Mouse (Mus musculus) layer of hippocampus, adult 2 months (tissue): ENCODE data around the gene Ankrd52. TPM values are rescaled to one million over a fixed set of nuclear protein-coding genes. Genes with fewer than 3 reads are reported as not detected.

Experiments used
- DNase-seq, 2 experiments: peaks; one replicate each; pipeline ENCODE4 v3.0.0; 2022; ENCODE audit warnings: low spot score in 2 of 2
- H3K27ac ChIP-seq: fragments of 200-600 bp; 2 replicates; pipeline ENCODE4 v1.8.1; 2022
- H3K4me3 ChIP-seq: fragments of 200-600 bp; 2 replicates; pipeline ENCODE4 v1.8.1; 2022; ENCODE audit warnings: mild to moderate bottlenecking
- CTCF ChIP-seq: fragments of 200-600 bp; conservative IDR thresholded peaks from 2 replicates; pipeline ENCODE4 v1.8.1; 2022; ENCODE audit warnings: antibody characterized with exemption, mild to moderate bottlenecking, moderate library complexity
- microRNA-seq, 2 experiments: library from miRNA; unstranded; fragments of <30 nt; microRNA quantifications; one replicate each; pipeline ENCODE4 v1.2.0; 2021
- total RNA-seq, 2 experiments: library from RNA; stranded (reverse); gene quantifications; 2 replicates each; pipeline ENCODE4 v1.2.3; 2021

The Ankrd52 gene
- total RNA-seq, 2 experiments from 2014 or later, result 50.6 to 51.6 TPM

- peak overlapping the region; percentile 49 for H3K27ac ChIP-seq
- no peak for TF ChIP-seq CTCF
Observed at GRCm38 (mm10) chr10:128435873-128436272, 59.0 kb downstream of the Ankrd52 start.

GRCm38 (mm10) chr10:128436376-128436775 lies 59.5 kb downstream of the Ankrd52 start:
- H3K4me3 ChIP-seq, result no peak overlapping the region
- TF ChIP-seq CTCF, result no peak
- no peak for DNase-seq
- H3K27ac ChIP-seq, result peak overlapping the region; percentile 49

More at GRCm38 (mm10) chr10:128435873-128436272, 59.0 kb downstream of the Ankrd52 start:
- no peak overlapping the region for H3K4me3 ChIP-seq
- DNase-seq, result no peak

GRCm38 (mm10) chr10:128438675-128439279 lies 61.9 kb downstream of the Ankrd52 start:
- peak in 1 of 2 experiments; percentile 32 for DNase-seq
- Histone ChIP-seq H3K27ac (peak overlapping the region; percentile 80), H3K4me3 (no peak overlapping the region)
- no peak for TF ChIP-seq CTCF

- no peak overlapping the region for H3K4me3 ChIP-seq
- H3K27ac ChIP-seq, result 0 out of 2 replicates have a peak overlapping the region, but pooled peaks have one; percentile 80
- DNase-seq, result no peak
- TF ChIP-seq CTCF, result peak; percentile 74
Observed at GRCm38 (mm10) chr10:128440407-128440806, 63.5 kb downstream of the Ankrd52 start.

GRCm38 (mm10) chr10:128441324-128442119 lies 64.6 kb downstream of the Ankrd52 start:
- no peak for TF ChIP-seq CTCF
- H3K27ac ChIP-seq, result no peak overlapping the region
- no peak for DNase-seq
- no peak overlapping the region for H3K4me3 ChIP-seq

- TF ChIP-seq CTCF, result no peak
- Histone ChIP-seq H3K4me3 (no peak overlapping the region), H3K27ac (no peak overlapping the region)
- no peak for DNase-seq
Observed at GRCm38 (mm10) chr10:128442718-128443117, 65.8 kb downstream of the Ankrd52 start.

- no peak for TF ChIP-seq CTCF
- no peak for DNase-seq
- H3K27ac ChIP-seq, result no peak overlapping the region
- H3K4me3 ChIP-seq, result no peak overlapping the region
Observed at GRCm38 (mm10) chr10:128444354-128444753, 67.4 kb downstream of the Ankrd52 start.

GRCm38 (mm10) chr10:128445407-128445806 lies 68.5 kb downstream of the Ankrd52 start:
- TF ChIP-seq CTCF, result no peak
- H3K4me3 ChIP-seq, result no peak overlapping the region
- H3K27ac ChIP-seq, result 0 out of 2 replicates have a peak overlapping the region, but pooled peaks have one; percentile 14
- DNase-seq, result no peak

GRCm38 (mm10) chr10:128451014-128451413 lies 74.1 kb downstream of the Ankrd52 start:
- DNase-seq, result no peak
- TF ChIP-seq CTCF, result no peak
- H3K4me3 ChIP-seq, result no peak overlapping the region
- no peak overlapping the region for H3K27ac ChIP-seq

- TF ChIP-seq CTCF, result no peak
- no peak overlapping the region for H3K27ac ChIP-seq
- DNase-seq, result no peak
- no peak overlapping the region for H3K4me3 ChIP-seq
Observed at GRCm38 (mm10) chr10:128454471-128454870, 77.6 kb downstream of the Ankrd52 start.

- Histone ChIP-seq H3K27ac (peak overlapping the region; percentile 72), H3K4me3 (no peak overlapping the region)
- peak; percentile 76 to 81 for DNase-seq
- TF ChIP-seq CTCF, result peak; percentile 72
Observed at GRCm38 (mm10) chr10:128455280-128455679, 78.4 kb downstream of the Ankrd52 start.

- TF ChIP-seq CTCF, result no peak
- Histone ChIP-seq H3K27ac (no peak overlapping the region), H3K4me3 (no peak overlapping the region)
- DNase-seq, result no peak
Observed at GRCm38 (mm10) chr10:128457676-128458075, 80.8 kb downstream of the Ankrd52 start.

Small RNA genes within 50 kb of the gene (microRNA-seq; reads per million reads assigned to microRNA genes)
- gene Gm25361 (0 reads per million in 2 experiments), gene Gm26308 (0 to 0.18 reads per million in 2 experiments), gene Mir6914 (0.74 to 0.96 reads per million in 2 experiments), gene Mir6915 (1.9 to 2.6 reads per million in 2 experiments), gene Mir8105 (0.74 to 0.96 reads per million in 2 experiments)

Other genes with a start within 250 kb of the Ankrd52 start
- gene Rbms2, start 196.8 kb upstream of the Ankrd52 start, total RNA-seq, result 10 to 100 TPM; 12.7 to 12.8 TPM
- 10 to 100 TPM; 20.1 to 21.0 TPM for gene Gls2, start 182.7 kb upstream of the Ankrd52 start, total RNA-seq
- gene Spryd4, start 165.3 kb upstream of the Ankrd52 start, total RNA-seq, result 10 to 100 TPM in 1 of 2 experiments, 1 to 10 TPM in 1; 9.5 to 10.4 TPM
- gene Mip, start 151.3 kb upstream of the Ankrd52 start, total RNA-seq, result not detected
- gene Timeless, start 145.1 kb upstream of the Ankrd52 start, total RNA-seq, result 1 to 10 TPM; 5.4 to 6.4 TPM
- not detected for gene Apon, start 123.0 kb upstream of the Ankrd52 start, total RNA-seq
- gene Apof, start 108.4 kb upstream of the Ankrd52 start, total RNA-seq, result not detected
- gene Stat2, start 106.6 kb upstream of the Ankrd52 start, total RNA-seq, result 10 to 100 TPM; 34.4 to 34.7 TPM
- gene Il23a, start 78.4 kb upstream of the Ankrd52 start, total RNA-seq, result under 1 TPM in 1 of 2 experiments, not detected in 1; 0.27 TPM
- gene Pan2, start 73.8 kb upstream of the Ankrd52 start, total RNA-seq, result 10 to 100 TPM; 14.7 to 16.4 TPM
- gene Cnpy2, start 54.7 kb upstream of the Ankrd52 start, total RNA-seq, result 10 to 100 TPM; 78.8 to 83.0 TPM
- 100 to 1,000 TPM; 226 to 235 TPM for gene Cs, start 39.4 kb upstream of the Ankrd52 start, total RNA-seq
- gene Coq10a, start 8.1 kb upstream of the Ankrd52 start, total RNA-seq, result 10 to 100 TPM; 48.6 to 49.2 TPM
- under 1 TPM in 1 of 2 experiments, not detected in 1; 0.29 TPM for gene Slc39a5, start 24.1 kb downstream of the Ankrd52 start, total RNA-seq
- gene Nabp2, start 34.4 kb downstream of the Ankrd52 start, total RNA-seq, result 10 to 100 TPM; 88.2 to 93.0 TPM
- 10 to 100 TPM; 69.5 to 71.8 TPM for gene Rnf41, start 34.5 kb downstream of the Ankrd52 start, total RNA-seq
- 100 to 1,000 TPM; 246 to 255 TPM for gene Smarcc2, start 82.1 kb downstream of the Ankrd52 start, total RNA-seq
- 100 to 1,000 TPM; 519 to 544 TPM for gene Myl6, start 117.0 kb downstream of the Ankrd52 start, total RNA-seq
- 10 to 100 TPM; 18.5 to 21.1 TPM for gene Myl6b, start 121.6 kb downstream of the Ankrd52 start, total RNA-seq
- gene Esyt1, start 148.8 kb downstream of the Ankrd52 start, total RNA-seq, result 1 to 10 TPM; 5.5 TPM
- gene Zc3h10, start 170.7 kb downstream of the Ankrd52 start, total RNA-seq, result 10 to 100 TPM; 12.2 to 14.3 TPM
- 1,000 to 10,000 TPM; 1,438 to 1,486 TPM for gene Rpl41, start 172.2 kb downstream of the Ankrd52 start, total RNA-seq
- 10 to 100 TPM; 61.4 to 64.4 TPM for gene Pa2g4, start 188.9 kb downstream of the Ankrd52 start, total RNA-seq
- gene Erbb3, start 212.5 kb downstream of the Ankrd52 start, total RNA-seq, result 1 to 10 TPM; 5.7 to 5.9 TPM
- gene Rps26, start 249.6 kb downstream of the Ankrd52 start, total RNA-seq, result 100 to 1,000 TPM; 283 to 303 TPM